Mouse (Mus musculus) hindbrain, embryonic 16.5 days (tissue): ENCODE measurements around the gene Ly6g6e. TPM values are rescaled to one million over a fixed set of nuclear protein-coding genes. Genes with fewer than 3 reads are reported as not detected.
A peak's percentile ranks its signal among the peaks of the same experiment; 100 is the strongest.

Source experiments
- ATAC-seq: fragments of 200-750 bp; cut with Nextera tagmentation; 2 replicates; pipeline ENCODE4 v1.8.0; 2017; ENCODE audit warnings: moderate TSS enrichment, moderate library complexity
- H3K27ac ChIP-seq: fragments of 300-500 bp; sonication (generic); 2 replicates; pipeline ENCODE4 v1.5.1; 2014; ENCODE audit warnings: low read depth, mild to moderate bottlenecking, control low read depth, low read length, moderate library complexity
- H3K27me3 ChIP-seq: fragments of 300-500 bp; sonication (generic); replicated peaks from 2 replicates; pipeline ENCODE4 v1.6.1; 2014; ENCODE audit warnings: low read length; ENCODE audit not compliant: control insufficient read depth, insufficient read depth
- H3K36me3 ChIP-seq: fragments of 300-500 bp; sonication (generic); 2 replicates; pipeline ENCODE4 v1.6.1; 2014; ENCODE audit warnings: mild to moderate bottlenecking, low read length, moderate library complexity, mixed read lengths; ENCODE audit not compliant: control insufficient read depth, insufficient read depth
- H3K4me1 ChIP-seq: fragments of 300-500 bp; sonication (generic); 2 replicates; pipeline ENCODE4 v1.6.1; 2014; ENCODE audit warnings: low read depth, low read length; ENCODE audit not compliant: control insufficient read depth, insufficient read depth
- H3K4me2 ChIP-seq: fragments of 300-500 bp; sonication (generic); 2 replicates; pipeline ENCODE4 v1.6.1; 2014; ENCODE audit warnings: mild to moderate bottlenecking, low read length, control low read depth, moderate library complexity
- H3K4me3 ChIP-seq: fragments of 300-500 bp; sonication (generic); 2 replicates; pipeline ENCODE4 v1.5.1; 2014; ENCODE audit warnings: mild to moderate bottlenecking, low read length, control low read depth, moderate library complexity
- H3K9ac ChIP-seq: fragments of 300-500 bp; sonication (generic); 2 replicates; pipeline ENCODE4 v1.6.1; 2014; ENCODE audit warnings: low read depth, mild to moderate bottlenecking, control low read depth, low read length, moderate library complexity
- H3K9me3 ChIP-seq: fragments of 300-500 bp; sonication (generic); 2 replicates; pipeline ENCODE4 v1.6.1; 2014; ENCODE audit warnings: mild to moderate bottlenecking, low read length, moderate library complexity; ENCODE audit not compliant: control insufficient read depth
- WGBS: fragments of 180-500 bp; shearing (Covaris S2); extraction: QIAGEN DNeasy Blood & Tissue Kit; methylation state at CpG from one replicate; pipeline ENCODE4 v1.1.7; 2014; 5-methylcytosine and 5-hydroxymethylcytosine counted together
- polyA plus RNA-seq: library from polyadenylated mRNA; unstranded; fragments of >200 nt; fragmentation: Nextera tagmentation; extraction: Ambion mirVana; gene quantifications from 2 replicates; pipeline ENCODE4 v1.2.1, GENCODE M21; 2015

Ly6g6e gene
- polyA plus RNA-seq, 1 experiment from 2014 or later, result 0.16 TPM

GRCm38 (mm10) chr17:35034896-35035295 lies 41.8 kb upstream of the Ly6g6e start:
- 86% methylated on average over 6 of the region's 6 CpGs for WGBS
- H3K27ac ChIP-seq, result no peak overlapping the region
- no peaks in the 10 kb centered on the region for H3K36me3 ChIP-seq
- no peak overlapping the region for H3K9ac ChIP-seq
- no peak for ATAC-seq
- H3K27me3 ChIP-seq, result no peaks in the 10 kb centered on the region
- H3K9me3 ChIP-seq, result no peaks in the 10 kb centered on the region
- peaks cover 2% of the 10 kb centered on the region; the same call in 1 of the 2 replicates for H3K4me1 ChIP-seq
- no peak overlapping the region for H3K4me2 ChIP-seq
- H3K4me3 ChIP-seq, result no peak overlapping the region

- no peak overlapping the region for H3K27ac ChIP-seq
- H3K4me1 ChIP-seq, result no peaks in the 10 kb centered on the region
- WGBS, result 88% methylated on average over 11 of the region's 11 CpGs
- H3K36me3 ChIP-seq, result no peaks in the 10 kb centered on the region
- no peak for ATAC-seq
- no peak overlapping the region for H3K9ac ChIP-seq
- no peaks in the 10 kb centered on the region for H3K9me3 ChIP-seq
- no peak overlapping the region for H3K4me3 ChIP-seq
- no peaks in the 10 kb centered on the region for H3K27me3 ChIP-seq
- no peak overlapping the region for H3K4me2 ChIP-seq
These were observed 37.4 kb upstream of the Ly6g6e start for GRCm38 (mm10) chr17:35039121-35039873.

GRCm38 (mm10) chr17:35043794-35044193 lies 32.9 kb upstream of the Ly6g6e start:
- Histone ChIP-seq H3K36me3 (no peaks in the 10 kb centered on the region), H3K4me3 (no peak overlapping the region), H3K27ac (no peak overlapping the region), H3K4me1 (no peaks in the 10 kb centered on the region), H3K9ac (no peak overlapping the region), H3K27me3 (no peaks in the 10 kb centered on the region), H3K9me3 (no peaks in the 10 kb centered on the region), H3K4me2 (no peak overlapping the region)
- no peak for ATAC-seq
- WGBS, result 92% methylated on average over 4 of the region's 4 CpGs

GRCm38 (mm10) chr17:35044904-35045806 lies 31.5 kb upstream of the Ly6g6e start:
- no peak for ATAC-seq
- no peak overlapping the region; the same call in 1 of the 2 replicates for H3K4me3 ChIP-seq
- H3K4me1 ChIP-seq, result peaks cover 4% of the 10 kb centered on the region
- H3K9me3 ChIP-seq, result no peaks in the 10 kb centered on the region
- no peaks in the 10 kb centered on the region for H3K36me3 ChIP-seq
- no peak overlapping the region for H3K9ac ChIP-seq
- H3K27me3 ChIP-seq, result no peaks in the 10 kb centered on the region
- WGBS, result 89% methylated on average over 7 of the region's 7 CpGs
- peak overlapping the region; percentile 96 for H3K4me2 ChIP-seq
- H3K27ac ChIP-seq, result no peak overlapping the region

GRCm38 (mm10) chr17:35045807-35046680 lies 30.7 kb upstream of the Ly6g6e start:
- WGBS, result 4% methylated on average over 36 of the region's 48 CpGs
- peak; percentile 78 for ATAC-seq
- H3K27ac ChIP-seq, result peak overlapping the region; percentile 73
- H3K27me3 ChIP-seq, result no peaks in the 10 kb centered on the region
- H3K4me3 ChIP-seq, result peak overlapping the region; percentile 63
- H3K9me3 ChIP-seq, result no peaks in the 10 kb centered on the region
- no peaks in the 10 kb centered on the region for H3K36me3 ChIP-seq
- peak overlapping the region; percentile 80 for H3K9ac ChIP-seq
- peaks cover 5% of the 10 kb centered on the region for H3K4me1 ChIP-seq
- H3K4me2 ChIP-seq, result peak overlapping the region; percentile 96

GRCm38 (mm10) chr17:35046681-35047455 lies 29.8 kb upstream of the Ly6g6e start, which contains the start of gene Msh5:
Gene Msh5 (minus strand): TSS chr17:35046745.
- peak within 1 kb of the TSS; percentile 80 for H3K9ac ChIP-seq
- 4% methylated on average over 33 of the region's 33 CpGs for WGBS

GRCm38 (mm10) chr17:35047688-35048087 lies 29.0 kb upstream of the Ly6g6e start:
- no peaks in the 10 kb centered on the region for H3K36me3 ChIP-seq
- H3K4me1 ChIP-seq, result peaks cover 10% of the 10 kb centered on the region
- H3K9me3 ChIP-seq, result no peaks in the 10 kb centered on the region
- H3K9ac ChIP-seq, result no peak overlapping the region
- H3K27me3 ChIP-seq, result no peaks in the 10 kb centered on the region
- peak overlapping the region; percentile 13; the same call in 1 of the 2 replicates for H3K27ac ChIP-seq
- no peak for ATAC-seq
- H3K4me2 ChIP-seq, result no peak overlapping the region
- WGBS, result 65% methylated on average over 1 of the region's 1 CpGs
- no peak overlapping the region for H3K4me3 ChIP-seq

More at GRCm38 (mm10) chr17:35046681-35047455, 29.8 kb upstream of the Ly6g6e start, which contains the start of gene Msh5:
- Histone ChIP-seq H3K27me3 (no peaks in the 10 kb centered on the region), H3K9me3 (no peaks in the 10 kb centered on the region), H3K4me3 (peak within 1 kb of the TSS; percentile 63), H3K4me1 (peaks cover 10% of the 10 kb centered on the region), H3K4me2 (peak within 1 kb of the TSS; percentile 96), H3K27ac (peak within 1 kb of the TSS; percentile 73), H3K36me3 (no peaks in the 10 kb centered on the region)
- ATAC-seq, result peak; percentile 99
